Mouse (Mus musculus): ENCODE measurements around the gene Gdpgp1.

Gene Gdpgp1

GRCm38 (mm10) chr7:80281646-80282045 lies 49.0 kb downstream of the Gdpgp1 start:
- DNase-seq, result no peak

GRCm38 (mm10) chr7:80283226-80283918 lies 50.7 kb downstream of the Gdpgp1 start:
- no peak for DNase-seq

- no peak for DNase-seq
These were observed 51.7 kb downstream of the Gdpgp1 start for GRCm38 (mm10) chr7:80284391-80284790.

DNA sequence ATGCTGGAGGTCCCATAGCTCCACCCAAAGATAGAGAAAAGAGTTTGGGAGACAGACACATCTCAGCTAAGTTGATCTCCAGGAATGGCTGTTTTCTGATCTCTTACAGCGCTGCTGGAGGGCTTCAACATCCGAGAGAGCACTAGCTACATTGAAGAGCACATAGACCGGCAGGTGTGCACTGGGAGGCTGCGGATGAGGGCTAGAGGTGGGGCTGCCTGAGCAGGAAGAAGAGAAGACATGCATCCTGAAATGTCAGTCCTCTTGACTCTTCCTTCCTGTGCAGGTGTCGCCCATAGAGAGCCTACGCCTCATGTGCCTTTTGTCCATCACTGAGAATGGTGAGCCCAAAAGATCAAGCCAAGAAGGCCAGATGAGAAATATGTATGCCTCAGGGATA lies 53.1 kb downstream of the Gdpgp1 start:
- DNase-seq, result no peak

DNA sequence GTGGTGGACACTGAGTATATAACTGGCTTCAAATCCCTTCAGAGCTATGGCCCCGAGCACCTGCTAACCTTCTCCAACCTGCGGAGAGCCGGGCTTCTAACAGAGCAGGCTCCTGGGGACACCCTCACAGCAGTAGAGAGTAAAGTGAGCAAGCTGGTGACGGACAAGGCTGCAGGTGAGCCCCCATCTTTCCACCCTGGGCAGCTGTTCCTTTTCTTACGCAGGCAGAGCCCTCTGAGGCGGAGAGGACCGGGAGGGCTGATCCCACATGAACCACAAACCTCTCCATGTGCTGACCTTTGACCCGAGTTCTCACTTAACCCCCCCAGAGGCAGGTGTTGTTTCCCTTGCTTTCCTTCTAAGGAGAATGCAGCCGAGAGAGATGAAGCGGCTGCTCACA lies 55.1 kb downstream of the Gdpgp1 start:
- DNase-seq, result no peak
